Mouse (Mus musculus): Measurements from ENCODE around the gene Tshb.

- TF ChIP-seq CTCF (IDR thresholded peaks at IDR 0.05; ENCODE audit: extremely low read depth, insufficient read depth, low read length) (no peak), POLR2A (IDR thresholded peaks at IDR 0.05; ENCODE audit: extremely low read depth, insufficient read depth, low read length) (no peak)
Observed at GRCm38 (mm10) chr3:102736436-102736835, 46.1 kb downstream of the Tshb start.

All from cortical plate, adult 2 months (tissue).